Mouse (Mus musculus) urinary bladder, postnatal 14 days (tissue): Measurements from ENCODE around the gene 4930524B15Rik.
"Not testable (repeated sequence)": the region's sequence is repeated elsewhere in the genome, so short reads cannot be mapped to it uniquely, and the experiment has no call there.

Experiments used
- DNase-seq: peaks from one replicate; pipeline ENCODE4 v3.0.0; 2021; ENCODE audit warnings: low spot score

Gene 4930524B15Rik

DNA sequence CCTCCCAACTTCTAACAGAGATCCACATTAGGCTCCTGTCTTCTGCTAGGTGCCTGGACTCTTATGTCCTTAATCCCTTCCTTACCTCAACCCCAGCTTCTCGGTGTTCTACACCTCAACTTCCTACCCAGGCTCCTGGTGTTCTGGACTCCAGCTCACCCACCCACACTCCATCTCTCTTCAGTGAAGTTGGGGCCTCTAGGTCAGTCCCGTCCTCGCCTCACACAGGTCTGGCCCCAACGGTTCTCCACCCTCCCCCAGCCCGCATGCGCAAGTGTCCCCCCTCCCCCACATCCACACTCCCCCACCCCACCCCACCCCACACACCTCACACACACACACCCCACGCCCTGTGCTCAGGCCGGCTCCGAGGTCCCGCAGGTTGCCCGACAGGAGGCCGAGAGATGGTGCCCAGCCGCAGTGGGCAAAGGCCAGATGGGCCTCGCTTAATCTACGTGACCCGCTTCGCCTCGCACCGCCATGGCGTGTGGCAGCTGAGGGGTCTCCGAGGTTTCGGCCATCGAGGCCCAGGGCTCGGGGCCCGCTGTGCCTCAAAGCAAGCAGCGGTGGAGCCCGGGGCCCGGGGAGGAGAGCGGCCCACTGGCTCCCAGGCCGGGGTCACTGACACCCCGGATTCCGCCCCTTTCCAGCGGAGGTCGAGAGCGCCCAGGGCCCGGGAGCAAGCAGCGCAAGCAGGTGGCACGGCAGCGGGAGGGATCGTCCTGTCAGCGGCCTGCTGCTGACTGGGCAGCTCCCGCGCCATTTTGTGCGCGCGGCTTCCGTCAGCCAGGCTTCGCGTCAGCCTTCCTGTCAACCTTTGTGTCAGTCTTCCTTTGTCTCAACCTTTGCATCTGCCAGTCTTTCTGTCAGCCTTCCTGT is at the start of gene 4930524B15Rik:
4930524B15Rik (plus strand) TSS at position 337 of the 879 bp plus-strand sequence.
- DNase-seq: no peak

DNA sequence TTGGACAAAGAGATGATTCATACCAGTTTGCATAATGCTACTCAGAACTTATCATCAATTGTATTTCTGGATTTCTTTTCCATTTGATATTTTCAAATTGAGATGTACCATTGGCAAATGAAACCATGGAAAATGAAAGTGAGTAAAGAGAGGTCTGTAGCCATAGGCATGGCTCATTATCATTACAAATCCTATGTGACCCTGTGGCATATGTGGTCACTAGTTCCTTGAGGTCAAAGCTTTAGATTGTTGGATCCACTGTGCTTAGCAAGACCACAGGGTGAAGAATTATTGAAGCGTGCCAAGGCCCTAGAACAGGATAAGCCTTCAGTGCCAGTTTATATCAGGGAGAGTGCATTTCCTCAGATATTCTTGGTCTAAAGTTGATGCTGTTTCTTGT is 47.6 kb upstream of the 4930524B15Rik start:
- no peak for DNase-seq

DNA sequence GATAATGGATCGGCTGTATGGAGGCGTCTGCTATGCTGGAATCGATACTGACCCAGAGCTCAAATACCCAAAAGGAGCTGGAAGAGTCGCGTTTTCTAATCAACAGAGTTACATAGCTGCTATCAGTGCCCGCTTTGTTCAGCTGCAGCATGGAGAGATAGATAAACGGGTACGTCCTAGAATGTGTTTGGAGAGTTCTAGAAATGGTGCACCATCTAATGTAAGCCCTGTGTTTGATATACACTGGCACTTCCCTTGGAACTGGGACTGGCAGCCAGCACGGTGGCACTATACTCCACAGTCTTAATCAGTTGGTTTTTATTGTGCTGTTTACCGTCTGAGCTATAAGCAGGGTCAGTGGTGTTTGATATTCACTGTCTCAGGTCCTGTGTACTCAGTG is 35.3 kb upstream of the 4930524B15Rik start:
- no peak for DNase-seq

DNA sequence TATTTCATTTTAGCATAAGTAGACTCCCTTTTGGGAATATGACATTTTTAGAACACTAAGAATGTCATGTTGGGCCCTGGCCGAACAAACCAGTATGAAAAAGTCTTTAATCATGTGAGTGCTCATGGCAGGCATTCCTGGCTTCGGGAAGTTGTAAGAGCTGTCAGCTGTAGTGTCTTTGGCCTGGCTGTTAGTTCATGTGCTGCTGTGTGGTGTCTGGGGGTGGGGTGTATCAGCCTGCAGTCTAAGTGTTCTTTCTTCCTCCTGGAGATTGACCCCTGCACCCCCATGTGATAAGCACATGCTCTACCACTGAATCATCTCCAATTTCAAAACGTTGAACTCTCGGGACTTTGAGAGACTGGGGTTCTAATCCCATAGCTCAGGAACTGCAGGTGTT is 29.7 kb upstream of the 4930524B15Rik start:
- DNase-seq: no peak

DNA sequence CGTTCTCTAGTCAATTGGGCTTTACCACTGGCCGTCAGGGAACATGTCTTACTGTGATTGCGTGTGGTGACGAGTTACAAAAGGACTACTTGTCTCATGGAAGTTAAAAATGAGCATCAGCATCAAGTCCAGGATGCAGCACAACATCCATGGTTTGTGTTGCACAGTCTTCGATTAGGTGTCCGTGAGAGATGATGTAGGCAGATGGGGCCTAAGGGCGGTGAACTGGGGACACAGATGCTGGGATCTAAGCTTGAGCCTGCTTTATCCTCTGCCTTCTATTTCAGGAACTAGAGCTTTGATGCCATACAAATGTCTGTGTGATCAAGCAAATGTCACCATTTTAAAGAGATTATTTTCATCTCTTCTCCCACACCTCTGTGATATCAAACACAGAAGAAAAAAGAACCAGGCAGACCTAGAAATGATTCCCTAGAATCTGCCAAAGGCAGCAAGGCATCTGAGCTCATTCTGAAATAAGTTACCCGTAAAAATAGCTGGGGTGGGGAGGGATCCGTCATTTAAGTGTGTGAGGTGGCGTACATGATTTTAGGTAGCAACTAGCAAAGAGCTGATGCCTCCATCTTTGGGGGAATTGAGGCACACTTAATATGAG is 28.4 kb upstream of the 4930524B15Rik start:
- no peak for DNase-seq

DNA sequence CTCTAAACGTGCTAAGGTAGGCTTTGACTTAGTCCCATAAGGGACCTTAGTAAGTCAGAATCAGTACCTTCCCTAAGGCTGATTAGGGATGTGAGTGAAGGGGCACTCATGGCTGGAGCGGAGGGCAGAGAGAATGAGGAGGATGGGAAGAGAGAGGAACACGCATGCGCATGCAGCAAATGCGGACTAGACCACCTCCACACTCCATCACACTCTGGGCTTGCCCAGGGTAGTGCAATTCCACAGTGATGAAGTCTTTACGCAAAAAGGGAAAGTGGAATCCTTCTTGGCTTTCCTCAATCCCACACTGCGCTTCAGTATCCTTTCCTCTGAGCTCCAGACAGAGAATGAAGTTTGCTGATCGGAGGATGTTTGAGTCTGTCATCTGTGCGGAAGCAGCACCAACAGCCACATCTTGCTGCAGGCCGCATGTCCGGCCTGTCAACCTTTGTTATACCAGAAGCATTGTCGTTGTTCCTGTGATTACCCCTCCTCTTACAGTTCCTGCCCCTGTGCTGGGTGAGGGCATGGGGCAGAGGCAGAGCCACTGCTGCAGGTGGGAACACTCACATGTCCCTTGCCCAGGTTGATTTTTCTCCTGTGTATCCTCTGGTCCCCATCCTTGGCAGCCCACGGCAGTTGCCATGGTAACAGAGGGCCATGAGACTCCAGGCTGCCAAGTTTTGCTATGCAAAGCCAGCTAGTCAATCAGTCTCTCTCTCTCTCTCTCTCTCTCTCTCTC is 24.3 kb upstream of the 4930524B15Rik start:
- no peak for DNase-seq

DNA sequence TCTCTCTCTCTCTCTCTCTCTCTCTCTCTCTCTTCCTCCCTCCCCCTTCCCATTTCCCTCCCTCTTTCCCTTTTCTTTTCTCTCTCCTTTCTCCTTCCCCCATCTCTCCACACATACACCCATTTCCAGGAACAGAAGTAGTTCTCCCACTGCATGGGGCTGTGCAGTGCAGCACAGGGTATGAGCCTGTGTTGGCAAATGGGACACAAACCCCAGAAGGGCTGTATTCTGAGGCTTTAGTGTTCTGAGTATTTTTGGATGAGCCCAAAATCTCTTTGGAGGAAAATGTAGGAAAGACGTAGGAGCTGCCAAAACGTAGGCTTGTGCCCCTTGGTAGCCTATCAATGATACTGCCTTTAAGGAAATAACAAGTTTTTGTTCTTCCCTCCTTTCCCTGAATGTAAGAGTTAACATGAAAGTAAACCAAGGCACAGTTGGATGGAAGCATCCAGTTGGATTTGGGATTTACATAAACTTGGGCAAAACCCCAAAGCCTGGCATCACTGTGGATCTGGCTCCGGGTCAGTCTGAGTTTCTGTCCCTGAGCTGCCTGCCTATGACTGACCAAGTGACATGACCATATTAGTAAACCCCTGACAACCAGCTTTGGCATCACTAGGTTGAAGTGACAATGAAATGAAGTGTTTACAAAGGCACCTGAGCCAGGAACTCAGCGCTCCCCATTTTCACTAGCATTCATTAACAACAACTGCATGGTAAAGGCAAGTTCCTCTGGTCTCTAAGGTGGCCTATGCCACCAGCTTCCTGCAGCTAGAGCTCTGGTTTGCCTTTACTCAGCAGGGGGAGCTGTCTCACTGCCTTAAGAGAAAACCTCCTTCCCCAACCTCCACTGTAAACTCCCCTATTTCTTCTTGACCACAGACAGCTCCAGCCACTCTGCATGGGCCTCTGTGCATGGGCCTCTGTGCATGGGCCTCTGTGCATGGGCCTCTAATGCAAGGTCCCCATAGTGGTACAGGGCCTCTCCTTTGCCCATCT is 23.5 kb upstream of the 4930524B15Rik start:
- DNase-seq: no peak

DNA sequence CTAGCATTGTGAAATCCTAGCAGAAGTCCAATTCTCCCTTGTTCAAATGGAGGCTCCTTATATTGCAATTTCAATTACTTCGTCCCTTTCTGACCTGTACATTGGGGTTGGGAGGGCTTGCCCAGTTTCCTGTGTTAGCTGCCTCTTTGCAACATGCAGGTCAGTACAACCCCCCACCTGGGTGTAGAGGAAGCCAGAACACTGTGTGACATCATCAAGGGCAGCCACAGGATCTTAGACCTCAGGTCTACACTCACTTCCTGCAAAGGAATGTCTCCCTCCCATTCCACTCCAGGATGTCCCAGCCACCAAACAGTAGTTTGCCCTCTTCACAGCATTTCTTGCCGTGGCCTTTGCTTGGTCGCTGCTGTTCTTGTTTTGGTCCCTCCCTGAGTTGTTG is 19.9 kb upstream of the 4930524B15Rik start:
- no peak for DNase-seq

DNA sequence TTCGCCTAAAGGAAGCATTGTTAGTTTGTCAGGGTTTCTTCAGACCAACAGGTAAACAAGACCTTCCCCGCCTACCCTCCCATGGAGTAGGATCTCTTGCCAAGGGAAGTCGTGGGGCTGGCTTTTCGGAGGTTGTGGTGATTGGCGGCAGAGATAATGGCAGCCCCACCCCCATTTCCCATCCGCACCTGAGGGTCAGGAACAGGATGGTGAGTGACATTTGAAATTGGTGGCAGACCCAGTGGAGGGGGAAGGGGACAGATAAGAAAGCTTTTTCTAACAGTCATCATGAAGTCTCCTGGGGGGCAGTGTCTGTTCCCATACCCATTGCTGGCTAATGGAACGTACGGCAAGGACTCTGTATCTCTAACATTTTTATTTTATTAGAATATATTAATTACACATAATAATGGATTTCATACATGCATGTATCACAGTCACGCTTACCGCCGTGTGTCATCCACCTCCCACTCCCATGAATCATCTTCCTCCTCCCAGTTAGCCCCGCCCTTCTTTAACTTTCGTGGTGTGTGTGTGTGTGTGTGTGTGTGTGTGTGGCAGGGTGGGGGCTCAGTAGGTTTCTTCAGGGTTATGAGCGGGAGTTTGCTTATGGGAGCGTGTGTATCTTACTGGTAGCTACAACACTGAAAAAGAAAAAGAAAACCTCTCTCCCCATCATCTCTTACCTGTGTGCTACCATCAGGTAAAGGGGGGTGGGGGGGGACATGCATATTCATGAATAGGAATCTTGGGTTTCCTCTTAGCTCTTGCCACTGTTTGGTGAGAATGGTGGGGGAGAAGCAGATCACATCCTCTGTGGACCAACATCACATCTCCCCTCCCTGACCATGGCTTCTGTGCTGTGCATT is 16.7 kb upstream of the 4930524B15Rik start:
- DNase-seq: no peak

DNA sequence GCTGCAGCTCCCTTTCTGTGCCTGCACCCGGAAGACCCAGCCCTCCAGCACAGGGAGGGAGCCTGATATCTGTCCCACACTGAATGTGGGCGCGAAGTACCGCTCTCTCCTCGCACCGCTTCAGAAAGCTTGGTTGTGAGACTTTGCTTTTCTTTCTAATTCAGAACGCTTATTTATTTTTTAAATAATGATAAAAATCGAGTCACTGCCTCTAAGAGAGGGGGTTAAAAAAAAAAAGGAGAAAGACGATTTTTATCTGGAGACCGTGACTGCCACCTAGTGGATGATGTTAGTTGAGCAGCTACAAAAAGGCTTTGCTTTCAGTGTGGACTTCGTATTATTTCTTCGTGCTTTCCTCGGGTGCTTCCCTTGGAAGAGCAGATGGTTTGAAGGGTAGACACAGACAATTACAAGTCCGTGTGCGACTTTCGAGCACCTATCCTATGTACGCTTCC is 16.0 kb upstream of the 4930524B15Rik start:
- DNase-seq: peak; percentile 76

DNA sequence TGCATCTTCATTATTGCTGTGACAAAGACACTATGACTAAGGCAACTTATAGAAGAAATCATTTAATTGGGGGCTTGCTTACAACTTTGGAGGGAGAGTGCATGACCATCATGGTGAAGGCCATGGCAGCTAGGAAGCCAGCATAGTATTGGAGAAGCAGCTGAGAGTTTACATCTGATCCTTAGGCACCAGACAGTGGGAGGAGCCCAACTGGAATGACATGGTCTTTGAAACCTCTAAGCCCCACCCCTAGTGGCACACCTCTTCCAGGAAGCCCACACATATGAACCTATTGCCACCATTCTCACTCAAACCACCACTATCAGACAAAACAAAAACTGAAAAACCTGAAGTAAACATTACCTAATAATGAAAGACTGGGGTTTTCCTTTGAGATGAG is 5.3 kb upstream of the 4930524B15Rik start:
- DNase-seq: no peak

DNA sequence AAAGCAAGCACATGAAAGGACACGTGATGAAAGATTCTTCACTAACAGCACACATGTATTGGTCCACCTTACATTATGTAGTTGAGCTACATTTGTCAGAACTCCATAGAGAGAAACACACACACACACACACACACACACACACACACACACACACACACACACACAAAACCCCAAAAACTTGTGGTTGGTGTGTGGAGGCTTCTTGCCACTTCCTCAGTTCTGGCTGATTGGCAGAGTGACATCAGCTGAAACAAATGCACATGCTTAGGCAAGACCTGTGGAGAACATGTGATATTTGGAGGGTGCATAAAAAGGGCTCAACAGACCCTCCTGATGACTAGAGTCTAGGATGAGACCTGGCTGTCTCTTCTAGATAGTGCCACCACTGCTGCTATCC is 1.4 kb upstream of the 4930524B15Rik start:
- DNase-seq: no peak

DNA sequence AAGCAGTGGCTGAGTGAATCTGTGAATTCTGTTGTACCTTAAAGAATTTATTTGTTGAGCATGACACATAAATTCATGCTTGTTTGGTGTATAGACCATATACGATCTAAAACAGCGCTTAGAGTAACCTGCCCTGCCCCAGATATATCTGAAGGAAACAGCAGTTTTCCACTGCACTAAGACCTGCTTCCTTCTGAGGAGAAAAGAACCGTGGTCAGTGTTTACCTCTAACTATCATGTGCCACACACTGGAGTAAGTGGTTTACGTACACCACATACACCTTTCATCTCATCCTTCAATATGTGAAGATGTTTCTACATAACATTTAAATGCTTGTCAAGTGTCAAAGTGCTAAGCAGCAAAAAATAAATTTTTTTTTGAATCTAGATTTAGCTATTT is 8.7 kb downstream of the 4930524B15Rik start:
- DNase-seq: no peak

DNA sequence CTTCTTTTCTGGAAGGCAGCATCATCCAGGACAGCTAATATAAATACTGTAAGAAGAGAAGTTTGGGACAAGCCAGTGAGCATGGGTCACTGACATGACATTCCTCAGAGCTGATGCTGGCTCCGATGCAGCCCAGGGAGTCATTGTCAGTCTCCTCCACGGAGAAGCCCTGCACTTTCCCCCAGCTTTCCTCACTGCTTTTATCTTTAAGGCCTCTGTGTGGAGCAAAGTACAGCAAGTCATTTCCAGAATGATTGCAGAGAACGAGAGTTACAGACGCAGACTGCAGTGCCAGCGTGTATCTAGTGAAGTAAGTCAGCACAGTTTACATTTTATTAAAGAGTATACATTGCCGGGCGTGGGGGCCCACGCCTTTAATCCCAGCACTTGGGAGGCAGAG is 9.4 kb downstream of the 4930524B15Rik start:
- no peak for DNase-seq

DNA sequence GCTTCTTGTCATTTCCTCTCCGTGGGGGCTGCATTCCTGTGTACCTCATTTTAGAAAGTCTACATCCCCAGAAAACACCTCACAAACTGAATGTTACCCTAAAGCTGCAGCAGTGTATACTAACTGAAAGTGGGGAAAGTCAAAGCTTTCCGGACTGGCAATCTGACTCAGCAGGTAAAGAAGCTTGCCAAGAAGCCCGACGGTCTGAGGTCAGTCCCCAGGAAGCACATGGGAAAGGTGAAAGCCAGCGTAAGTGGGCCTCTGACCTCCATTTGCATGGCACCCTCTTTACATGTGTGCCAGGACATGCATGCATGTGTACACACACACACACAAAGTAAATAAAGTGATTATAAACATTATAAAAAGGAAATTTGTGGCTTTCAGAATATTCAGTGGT is 10.3 kb downstream of the 4930524B15Rik start:
- no peak for DNase-seq

DNA sequence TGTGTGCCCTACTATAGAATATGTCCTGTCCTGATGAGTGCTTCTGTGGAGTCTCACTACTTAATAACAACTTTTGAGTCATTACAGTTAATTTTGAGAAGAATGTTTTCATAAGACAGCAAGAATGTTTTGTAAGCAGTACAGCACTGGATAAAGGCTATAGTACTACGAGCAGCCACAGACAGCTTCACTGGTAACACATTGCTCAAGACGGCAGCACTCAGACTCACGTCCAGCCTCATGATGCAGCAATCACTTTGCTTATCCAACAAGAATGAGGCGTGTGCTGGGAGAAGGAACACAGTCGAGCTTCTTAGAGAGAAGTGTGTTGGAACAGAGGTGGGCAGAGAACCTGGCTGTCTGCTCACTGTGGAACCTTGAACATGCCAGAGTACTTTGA is 10.7 kb downstream of the 4930524B15Rik start:
- DNase-seq: no peak

DNA sequence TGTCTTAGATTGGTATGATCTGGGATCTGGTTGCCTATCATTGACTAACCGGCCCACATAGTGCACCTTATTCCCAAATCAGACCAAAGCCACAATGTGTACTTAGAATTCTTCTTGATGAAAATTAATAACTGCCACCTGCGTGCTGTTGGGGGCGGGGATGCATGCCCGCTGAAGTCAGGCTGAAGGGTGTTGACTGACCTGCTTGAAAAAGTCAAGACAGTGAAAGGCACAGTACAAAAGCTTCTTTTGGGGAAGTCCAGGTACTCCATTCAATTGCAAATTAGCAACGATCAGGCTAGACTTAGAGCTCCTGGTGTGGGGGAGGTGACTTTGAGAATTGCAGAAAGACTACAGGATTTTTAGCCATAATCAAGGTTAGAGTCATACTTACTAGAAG is 14.7 kb downstream of the 4930524B15Rik start:
- DNase-seq: not testable (repeated sequence)

DNA sequence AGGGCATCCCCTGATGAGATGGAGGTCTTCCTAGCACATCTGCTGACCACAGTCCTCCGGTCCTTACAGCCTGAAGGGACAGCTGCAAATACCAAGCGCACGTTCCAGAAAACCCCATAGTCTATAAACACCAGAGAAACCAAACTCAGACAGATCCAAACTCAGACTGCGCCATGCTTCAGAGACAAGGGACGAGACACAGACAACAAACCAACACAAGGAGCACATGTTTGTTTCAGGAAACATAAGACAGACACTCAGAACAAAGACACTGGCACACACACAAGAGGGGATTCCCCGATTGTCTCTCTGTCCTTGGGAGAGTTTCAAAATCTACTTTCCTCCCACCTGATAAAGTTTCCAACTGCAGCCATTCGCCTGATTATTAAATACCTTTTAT is 16.4 kb downstream of the 4930524B15Rik start:
- DNase-seq: no peak

DNA sequence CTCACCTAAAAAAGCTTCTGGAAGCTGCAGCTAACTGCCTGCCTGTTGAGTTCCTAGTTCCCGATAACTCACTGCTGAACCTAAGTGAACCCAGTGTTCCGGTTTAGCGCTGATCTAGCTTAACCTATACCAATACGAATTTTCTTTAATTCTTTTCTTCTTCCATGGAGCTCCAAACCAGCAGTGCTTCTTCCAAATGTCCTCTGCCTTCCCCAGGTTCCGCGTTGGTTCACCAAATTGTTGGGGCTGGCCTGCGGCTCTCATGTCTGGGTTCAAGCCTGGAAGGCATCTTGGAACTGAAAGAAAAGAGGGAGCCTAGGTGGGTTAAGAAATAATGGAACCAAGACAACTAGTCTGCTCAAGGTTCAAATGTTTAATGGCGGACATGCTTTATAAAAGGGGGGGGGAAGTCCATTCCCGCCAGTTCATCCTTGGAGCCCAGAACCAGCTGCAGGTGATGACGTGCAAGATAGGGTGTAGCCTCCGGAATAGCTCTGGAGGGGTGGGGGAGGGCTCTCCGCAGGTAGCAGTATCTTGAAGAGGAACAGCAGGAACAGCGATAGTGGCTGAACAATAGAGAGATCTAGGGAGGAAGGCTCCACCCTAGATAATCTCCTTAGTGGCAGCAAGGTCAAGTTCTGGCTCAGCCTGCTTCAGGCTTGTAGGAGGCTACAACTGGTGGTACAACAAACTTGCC is 17.0 kb downstream of the 4930524B15Rik start:
- not testable (repeated sequence) for DNase-seq

DNA sequence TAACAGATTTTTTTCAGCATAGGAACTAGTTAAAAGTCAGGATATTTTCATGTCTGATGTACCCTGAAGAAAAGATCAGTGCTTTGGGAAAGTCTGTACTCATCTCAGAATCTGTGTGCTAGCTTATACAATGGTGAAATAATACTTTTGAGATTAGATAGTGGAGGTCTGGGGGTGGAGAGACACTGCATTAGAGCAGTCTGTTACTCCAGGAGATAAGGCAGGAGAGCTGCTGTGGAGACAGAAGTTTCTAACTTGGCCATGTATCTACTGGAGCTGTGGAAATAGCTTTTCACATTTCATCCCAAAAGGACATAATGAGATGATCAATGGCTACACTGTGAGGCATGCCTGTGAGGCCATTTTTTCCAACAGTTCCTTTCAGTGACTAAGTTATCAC is 17.9 kb downstream of the 4930524B15Rik start:
- DNase-seq: no peak
